9 mouse cellular contexts compared by ENCODE assay signal in the genomic region with DNA sequence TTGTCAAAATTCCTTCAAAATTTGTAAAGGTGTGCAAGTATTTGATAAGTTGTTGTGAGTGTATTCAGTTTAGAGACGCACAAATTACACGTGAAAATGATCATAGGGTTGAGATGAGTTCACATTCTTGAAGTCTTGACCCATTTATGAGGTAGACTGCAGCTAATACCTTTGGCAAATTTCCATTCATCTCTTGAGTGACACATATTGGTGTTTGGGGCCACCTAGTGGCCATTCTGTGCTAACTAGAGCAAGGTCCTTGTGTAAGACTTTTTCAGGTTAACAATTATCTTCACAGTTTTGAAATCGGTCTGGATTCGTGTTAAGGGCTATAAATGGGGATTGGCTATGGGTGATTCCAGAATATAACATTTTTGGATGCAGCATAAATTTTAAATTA. TPM values are rescaled to one million over a fixed set of nuclear protein-coding genes. Genes with fewer than 3 reads are reported as not detected.
DNase-seq lines count a peak whose midpoint lies in the region; ATAC-seq lines count a peak whose summit lies in the region.
"Had no signal": no experiment of that assay in that cellular context is flagged by ENCODE, and none has a peak within 500 bp of the region (broad histone marks: within the 10 kb centered on the region; RNA-seq: fewer than 3 reads in every experiment).

No protein-coding gene starts in this region.

- H3K27ac ChIP-seq in neural tube, embryonic 15.5 days (replicated peaks) = no peak overlapping the region
- H3K27ac ChIP-seq in midbrain, embryonic 16.5 days (ENCODE audit: low read length) = no peak overlapping the region
- H3K27ac ChIP-seq: liver, embryonic 15.5 days had no signal

- H3K9me3 ChIP-seq in neural tube, embryonic 15.5 days (replicated peaks) = no peaks in the 10 kb centered on the region
- H3K9me3 ChIP-seq in midbrain, embryonic 16.5 days (replicated peaks; ENCODE audit: control insufficient read depth, low read length, poor library complexity, severe bottlenecking) = no peaks in the 10 kb centered on the region
- H3K9me3 ChIP-seq: liver, embryonic 15.5 days had no signal

- H3K4me1 ChIP-seq in neural tube, embryonic 15.5 days = no peaks in the 10 kb centered on the region
- H3K4me1 ChIP-seq in midbrain, embryonic 16.5 days (ENCODE audit: control insufficient read depth, insufficient read depth, low read length) = no peaks in the 10 kb centered on the region
- H3K4me1 ChIP-seq: liver, embryonic 15.5 days had no signal

- 20% methylated on average over 4 of the region's 4 CpGs for WGBS in neural tube, embryonic 15.5 days
- WGBS in midbrain, embryonic 16.5 days = 22% methylated on average over 4 of the region's 4 CpGs

- no peak overlapping the region for H3K4me2 ChIP-seq in neural tube, embryonic 15.5 days
- no peak overlapping the region for H3K4me2 ChIP-seq in midbrain, embryonic 16.5 days (ENCODE audit: low read length)
- H3K4me2 ChIP-seq: liver, embryonic 15.5 days had no signal

- no peak overlapping the region for H3K9ac ChIP-seq in neural tube, embryonic 15.5 days (replicated peaks)
- H3K9ac ChIP-seq in midbrain, embryonic 16.5 days (ENCODE audit: low read depth, low read length) = no peak overlapping the region
- H3K9ac ChIP-seq: liver, embryonic 15.5 days had no signal

- no peaks in the 10 kb centered on the region for H3K36me3 ChIP-seq in neural tube, embryonic 15.5 days
- no peaks in the 10 kb centered on the region for H3K36me3 ChIP-seq in midbrain, embryonic 16.5 days (ENCODE audit: control insufficient read depth, insufficient read depth, low read length)
- H3K36me3 ChIP-seq: liver, embryonic 15.5 days had no signal

- peak; percentile 36 for DNase-seq in neural tube, embryonic 10.5 days (ENCODE audit: extremely low spot score, low spot score)
- peak; percentile 62 for DNase-seq in Muller cell, postnatal 12 days (ENCODE audit: inconsistent ontology term)
- peak; percentile 53 for DNase-seq in cerebellum, adult 8-10 months
- DNase-seq in layer of hippocampus, postnatal 10 days (ENCODE audit: low spot score in 2 of 2) = peak; percentile 55 to 61
- DNase-seq in c-Kit-positive CD71-positive TER-119-positive erythroid progenitor cells, embryonic 14.5 days (ENCODE audit: low spot score) = no peak

- H3K4me3 ChIP-seq in neural tube, embryonic 15.5 days (replicated peaks) = no peak overlapping the region
- H3K4me3 ChIP-seq in midbrain, embryonic 16.5 days (ENCODE audit: low read depth, low read length) = no peak overlapping the region
- H3K4me3 ChIP-seq: liver, embryonic 15.5 days had no signal

- ATAC-seq in neural tube, embryonic 15.5 days (ENCODE audit: low FRiP score) = no peak
- peak; percentile 87 for ATAC-seq in granulocyte monocyte progenitor cell, adult 5-6 weeks (replicated peaks; ENCODE audit: poor library complexity, severe bottlenecking)
- ATAC-seq in midbrain, embryonic 16.5 days = 0 out of 2 replicates have a peak, but pooled peaks have one; percentile 25

- no peaks in the 10 kb centered on the region for H3K27me3 ChIP-seq in neural tube, embryonic 15.5 days (replicated peaks)
- H3K27me3 ChIP-seq in midbrain, embryonic 16.5 days (ENCODE audit: control insufficient read depth, insufficient read depth, low read depth, low read length) = no peaks in the 10 kb centered on the region
- H3K27me3 ChIP-seq: liver, embryonic 15.5 days had no signal

RNA-seq across cellular contexts. Expression of gene Cdh10, which starts 13.5 kb away (rescaled TPM):
- polyA plus RNA-seq in neural tube, embryonic 15.5 days (2015; fragmentation: Nextera tagmentation; extraction: Ambion mirVana) = 22.2 and 25.7 TPM in 2 replicates
- total RNA-seq in granulocyte monocyte progenitor cell, adult 5-6 weeks (2014; fragmentation: Nextera tagmentation) = not detected in 2 replicates
- not detected in 2 replicates for total RNA-seq in granulocyte monocyte progenitor cell, adult 5-6 weeks (2017)
- total RNA-seq in layer of hippocampus, postnatal 10 days (2021) = 10 to 100 TPM; 48.6 to 49.9 TPM
- 20.5 and 26.9 TPM in 2 replicates for polyA plus RNA-seq in midbrain, embryonic 16.5 days (2015; fragmentation: Nextera tagmentation; extraction: Ambion mirVana)
- polyA plus RNA-seq: liver, embryonic 15.5 days had no signal

Comparison
In these comparisons a context has a peak if more than half of its experiments do, and no peak if none do; other contexts are left out.
1. RNA of gene Cdh10, which starts 13.5 kb away (total RNA-seq): 48.6 to 49.9 TPM in layer of hippocampus, postnatal 10 days; not detected in granulocyte monocyte progenitor cell, adult 5-6 weeks; every median in the first group is over 10 times any median in the second.